Comparison of ENCODE assay signal across 21 mouse cellular contexts in genomic region chr10:8277094-8277493, GRCm38 (mm10).
"Had no signal": no experiment of that assay in that cellular context is flagged by ENCODE, and none has a peak within 500 bp of the region (broad histone marks: within the 10 kb centered on the region; RNA-seq: fewer than 3 reads in every experiment).

No protein-coding gene starts in this region.

- H3K36me3 ChIP-seq: lung, embryonic 15.5 days; midbrain, embryonic 10.5 days; midbrain, embryonic 12.5 days; neural tube, embryonic 13.5 days; neural tube, embryonic 15.5 days had no signal

- H3K9ac ChIP-seq: liver, postnatal 0 days; lung, embryonic 15.5 days; midbrain, embryonic 12.5 days; neural tube, embryonic 13.5 days; neural tube, embryonic 15.5 days had no signal

- H3K9me3 ChIP-seq: lung, embryonic 15.5 days; midbrain, embryonic 10.5 days; midbrain, embryonic 12.5 days; neural tube, embryonic 13.5 days; neural tube, embryonic 15.5 days had no signal

- DNase-seq: liver, postnatal 0 days; lung, adult 2 months; lung, postnatal 14 days; lung, postnatal 36 days; midbrain, embryonic 14.5 days; retina, postnatal 1 day; right cerebral cortex, adult 18-20 months; right cerebral cortex, postnatal 25 days; right cerebral cortex, postnatal 4 days; spleen, adult 18-20 months; thymus, adult 18-20 months; thymus, postnatal 14 days; thymus, postnatal 4 days had no signal

- H3K27ac ChIP-seq: lung, embryonic 15.5 days; midbrain, embryonic 10.5 days; midbrain, embryonic 12.5 days; neural tube, embryonic 13.5 days; neural tube, embryonic 15.5 days had no signal

- H3K4me3 ChIP-seq: lung, embryonic 15.5 days; midbrain, embryonic 10.5 days; midbrain, embryonic 12.5 days; myocyte; neural tube, embryonic 13.5 days; neural tube, embryonic 15.5 days had no signal

- H3K4me2 ChIP-seq: lung, embryonic 15.5 days; midbrain, embryonic 12.5 days; neural tube, embryonic 13.5 days; neural tube, embryonic 15.5 days had no signal

- H3K27me3 ChIP-seq: lung, embryonic 15.5 days; midbrain, embryonic 12.5 days; neural tube, embryonic 13.5 days; neural tube, embryonic 15.5 days had no signal

- H3K4me1 ChIP-seq: lung, embryonic 15.5 days; midbrain, embryonic 10.5 days; midbrain, embryonic 12.5 days; neural tube, embryonic 13.5 days; neural tube, embryonic 15.5 days had no signal

- ATAC-seq: liver, postnatal 0 days; lung, postnatal 0 days; midbrain, embryonic 16.5 days had no signal
